Mouse (Mus musculus) limb, embryonic 12.5 days (tissue): ENCODE results near the gene Wdr93. TPM values are rescaled to one million over a fixed set of nuclear protein-coding genes. Genes with fewer than 3 reads are reported as not detected.

Experiments used
- ATAC-seq: fragments of 200-750 bp; cut with Nextera tagmentation; 2 replicates; pipeline ENCODE4 v1.8.0; 2017; ENCODE audit warnings: low read depth, moderate TSS enrichment; ENCODE audit not compliant: insufficient number of reproducible peaks, insufficient read depth, low FRiP score, low TSS enrichment
- H3K27ac ChIP-seq: fragments of 300-500 bp; sonication (generic); 2 replicates; pipeline ENCODE4 v1.5.1; 2016; ENCODE audit warnings: mild to moderate bottlenecking, moderate library complexity
- H3K27me3 ChIP-seq: fragments of 300-500 bp; sonication (generic); 2 replicates; pipeline ENCODE4 v1.6.1; 2016; ENCODE audit warnings: mild to moderate bottlenecking, moderate library complexity
- H3K36me3 ChIP-seq: fragments of 300-500 bp; sonication (generic); 2 replicates; pipeline ENCODE4 v1.6.1; 2016; ENCODE audit warnings: mild to moderate bottlenecking, moderate library complexity
- H3K4me1 ChIP-seq: fragments of 300-500 bp; sonication (generic); replicated peaks from 2 replicates; pipeline ENCODE4 v1.6.1; 2016
- H3K4me2 ChIP-seq: fragments of 300-500 bp; sonication (generic); 2 replicates; pipeline ENCODE4 v1.6.1; 2016; ENCODE audit warnings: mild to moderate bottlenecking, moderate library complexity
- H3K4me3 ChIP-seq: fragments of 300-500 bp; sonication (generic); replicated peaks from 2 replicates; pipeline ENCODE4 v1.5.1; 2016; ENCODE audit warnings: mild to moderate bottlenecking
- H3K9ac ChIP-seq: fragments of 300-500 bp; sonication (generic); replicated peaks from 2 replicates; pipeline ENCODE4 v1.6.1; 2016; ENCODE audit warnings: mild to moderate bottlenecking, moderate library complexity
- H3K9me3 ChIP-seq: fragments of 300-500 bp; sonication (generic); 2 replicates; pipeline ENCODE4 v1.6.1; 2016; ENCODE audit warnings: mild to moderate bottlenecking, moderate library complexity
- WGBS: fragments of 180-500 bp; shearing (Covaris S2); methylation state at CpG from one replicate; pipeline ENCODE4 v1.1.7; 2016; 5-methylcytosine and 5-hydroxymethylcytosine counted together
- polyA plus RNA-seq: library from polyadenylated mRNA; unstranded; fragments of >200 nt; fragmentation: Nextera tagmentation; extraction: Ambion mirVana; gene quantifications from 2 replicates; pipeline ENCODE4 v1.2.1, GENCODE M21; 2016

The Wdr93 gene
- polyA plus RNA-seq, 1 experiment from 2014 or later, result 0.35 TPM

GRCm38 (mm10) chr7:79729169-79729568 lies 13.8 kb upstream of the Wdr93 start:
- Histone ChIP-seq H3K4me1 (0 out of 2 replicates have a peak, but pooled peaks cover 3% of the 10 kb centered on the region), H3K36me3 (no peaks in the 10 kb centered on the region), H3K4me3 (no peak overlapping the region), H3K27me3 (peaks cover 19% of the 10 kb centered on the region), H3K4me2 (no peak overlapping the region), H3K9me3 (no peaks in the 10 kb centered on the region), H3K27ac (no peak overlapping the region), H3K9ac (no peak overlapping the region)
- no peak for ATAC-seq
- 5% methylated on average over 8 of the region's 8 CpGs for WGBS

DNA sequence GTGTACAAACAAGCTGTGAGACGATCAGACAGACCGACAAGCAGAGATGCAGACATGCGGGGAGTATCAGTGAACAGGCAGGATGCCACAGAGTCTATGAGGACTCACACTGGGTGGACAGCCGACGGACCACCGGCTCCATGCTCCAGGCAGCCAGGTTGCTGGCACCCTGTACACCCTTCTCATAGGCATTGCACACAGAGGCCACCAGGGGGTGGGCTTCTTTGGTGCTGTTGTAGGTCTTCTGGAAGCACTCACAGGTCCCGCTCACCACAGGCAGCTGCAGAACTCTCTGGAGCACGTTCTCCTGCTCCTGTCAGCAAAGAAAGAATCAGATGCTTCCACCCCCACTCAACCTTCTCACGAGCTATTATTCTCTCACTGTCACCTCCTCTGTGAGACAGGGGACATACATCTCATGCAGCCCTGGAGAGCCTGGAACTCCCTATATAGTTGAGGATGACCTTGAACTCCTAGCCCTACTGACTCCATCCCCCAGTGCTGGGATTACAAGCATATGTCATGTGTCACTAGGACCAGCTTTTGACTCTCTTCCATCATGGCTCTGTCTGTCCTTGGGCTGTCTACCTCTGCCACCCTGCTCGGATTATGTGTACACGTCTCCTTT lies 13.1 kb upstream of the Wdr93 start:
- Histone ChIP-seq H3K27ac (no peak overlapping the region), H3K9me3 (no peaks in the 10 kb centered on the region), H3K9ac (no peak overlapping the region), H3K4me1 (0 out of 2 replicates have a peak, but pooled peaks cover 3% of the 10 kb centered on the region), H3K4me2 (no peak overlapping the region), H3K4me3 (no peak overlapping the region), H3K36me3 (0 out of 2 replicates have a peak, but pooled peaks cover 4% of the 10 kb centered on the region), H3K27me3 (peaks cover 17% of the 10 kb centered on the region)
- no peak for ATAC-seq
- 63% methylated on average over 11 of the region's 11 CpGs for WGBS

DNA sequence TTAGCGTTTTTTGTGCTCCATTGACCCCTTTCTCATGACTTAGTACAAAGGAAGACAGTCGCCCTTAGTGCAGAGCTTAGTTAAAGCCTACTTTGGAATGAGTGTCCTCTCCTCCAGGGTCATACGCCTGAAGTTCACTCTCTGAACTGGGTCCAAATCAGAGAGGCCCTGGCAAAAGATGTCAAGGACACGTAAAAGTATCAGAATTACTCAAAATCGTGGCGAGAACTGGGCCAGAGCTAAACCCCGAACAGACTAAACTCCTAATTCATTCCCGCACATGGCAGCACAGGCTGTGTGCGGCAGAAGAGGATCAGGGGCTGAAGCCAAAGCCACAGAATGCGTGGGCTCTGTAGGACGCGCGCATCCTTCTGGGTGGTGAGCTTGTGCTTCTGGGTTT lies 11.5 kb upstream of the Wdr93 start:
- peaks cover 7% of the 10 kb centered on the region; the same call in 1 of the 2 replicates for H3K36me3 ChIP-seq
- WGBS, result 82% methylated on average over 13 of the region's 13 CpGs

GRCm38 (mm10) chr7:79732622-79733021 lies 10.3 kb upstream of the Wdr93 start, which contains the start of gene Plin1:
Plin1 (minus strand) TSS chr7:79732903.
- H3K27ac ChIP-seq, result no peak within 1 kb of the TSS
- ATAC-seq, result no peak
- WGBS, result 66% methylated on average over 4 of the region's 4 CpGs

More for the DNA sequence above, 11.5 kb upstream of the Wdr93 start:
- Histone ChIP-seq H3K4me3 (no peak overlapping the region), H3K9me3 (no peaks in the 10 kb centered on the region), H3K4me1 (0 out of 2 replicates have a peak, but pooled peaks cover 3% of the 10 kb centered on the region), H3K27ac (no peak overlapping the region), H3K9ac (no peak overlapping the region), H3K4me2 (no peak overlapping the region), H3K27me3 (peaks cover 10% of the 10 kb centered on the region)
- no peak for ATAC-seq

GRCm38 (mm10) chr7:79734563-79734962 lies 8.4 kb upstream of the Wdr93 start:
- Histone ChIP-seq H3K9ac (no peak overlapping the region), H3K4me2 (no peak overlapping the region), H3K9me3 (no peaks in the 10 kb centered on the region), H3K27ac (no peak overlapping the region), H3K4me1 (no peaks in the 10 kb centered on the region), H3K4me3 (no peak overlapping the region), H3K27me3 (peaks cover 8% of the 10 kb centered on the region), H3K36me3 (peaks cover 28% of the 10 kb centered on the region)
- WGBS, result 81% methylated on average over 8 of the region's 8 CpGs
- ATAC-seq, result no peak

More at GRCm38 (mm10) chr7:79732622-79733021, 10.3 kb upstream of the Wdr93 start, which contains the start of gene Plin1:
- Histone ChIP-seq H3K4me1 (0 out of 2 replicates have a peak, but pooled peaks cover 3% of the 10 kb centered on the region), H3K9me3 (no peaks in the 10 kb centered on the region), H3K27me3 (peaks cover 8% of the 10 kb centered on the region), H3K4me3 (no peak within 1 kb of the TSS), H3K4me2 (no peak within 1 kb of the TSS), H3K36me3 (peaks cover 19% of the 10 kb centered on the region), H3K9ac (no peak within 1 kb of the TSS)

DNA sequence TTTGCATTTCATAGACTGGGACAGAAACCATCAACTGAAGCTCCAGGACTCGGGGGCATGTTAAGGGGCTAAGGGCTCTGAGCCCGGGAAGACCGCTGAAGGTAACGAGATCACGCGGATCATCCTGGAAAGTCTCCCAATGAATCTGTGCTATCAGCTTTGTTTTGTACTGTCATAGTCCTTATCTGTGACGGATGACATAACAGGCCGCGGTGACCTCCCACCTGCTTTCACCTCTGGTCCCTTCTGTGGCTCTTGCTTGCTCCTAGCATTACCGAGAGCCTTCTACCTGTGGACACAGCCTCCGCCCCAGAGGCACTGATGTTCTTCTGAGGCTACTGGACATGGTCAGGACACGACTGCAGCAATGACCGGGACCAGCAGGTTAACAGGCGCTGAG lies 6.5 kb upstream of the Wdr93 start:
- no peaks in the 10 kb centered on the region for H3K4me1 ChIP-seq
- peaks cover 30% of the 10 kb centered on the region for H3K36me3 ChIP-seq
- no peak for ATAC-seq
- no peaks in the 10 kb centered on the region for H3K27me3 ChIP-seq
- no peaks in the 10 kb centered on the region for H3K9me3 ChIP-seq
- H3K4me2 ChIP-seq, result no peak overlapping the region
- 90% methylated on average over 14 of the region's 14 CpGs for WGBS
- no peak overlapping the region for H3K9ac ChIP-seq
- H3K4me3 ChIP-seq, result no peak overlapping the region
- no peak overlapping the region for H3K27ac ChIP-seq

DNA sequence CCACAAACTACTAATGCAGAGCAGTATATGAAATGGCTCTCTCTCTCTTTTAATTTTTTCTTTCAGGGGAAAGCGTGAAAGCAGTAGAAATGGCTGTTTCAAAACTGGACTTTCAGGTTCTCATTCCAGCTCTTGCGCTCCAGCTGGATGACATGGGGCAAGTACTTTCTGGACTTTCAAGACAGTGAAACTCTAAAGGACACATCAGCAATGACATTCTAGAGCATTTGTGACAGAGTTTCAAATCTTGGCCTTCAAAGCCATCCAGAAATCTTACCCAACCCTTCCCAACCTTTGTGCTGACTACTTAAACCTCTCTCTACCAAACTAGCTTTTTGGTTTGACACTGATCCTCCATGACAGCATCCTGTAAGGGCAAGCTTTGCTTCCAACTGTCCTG lies 4.0 kb upstream of the Wdr93 start:
- ATAC-seq, result no peak
- WGBS, result 94% methylated on average over 2 of the region's 2 CpGs
- no peaks in the 10 kb centered on the region for H3K27me3 ChIP-seq

DNA sequence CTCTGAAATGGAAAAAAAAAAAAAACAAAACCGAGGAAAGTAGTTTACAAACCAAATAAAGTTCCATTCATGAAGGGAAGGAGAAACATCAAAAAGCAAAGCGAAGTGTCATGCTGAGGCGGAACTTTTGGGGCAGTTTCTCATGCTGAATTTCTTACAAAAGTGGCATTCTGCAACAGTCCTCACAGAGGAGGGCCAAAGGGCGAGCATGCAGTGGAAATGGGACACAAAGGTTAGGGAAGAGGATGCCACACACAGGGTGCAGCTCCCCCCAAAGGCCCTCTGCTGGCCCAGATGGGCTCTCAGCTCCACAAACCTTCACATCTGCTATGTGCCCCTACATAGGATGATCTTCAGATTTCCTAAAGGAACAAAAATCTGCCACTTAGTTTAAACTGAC lies 2.7 kb upstream of the Wdr93 start:
- Histone ChIP-seq H3K9ac (no peak overlapping the region), H3K4me2 (no peak overlapping the region), H3K27me3 (no peaks in the 10 kb centered on the region), H3K9me3 (no peaks in the 10 kb centered on the region), H3K36me3 (peaks cover 25% of the 10 kb centered on the region), H3K27ac (no peak overlapping the region), H3K4me1 (peaks cover 7% of the 10 kb centered on the region), H3K4me3 (no peak overlapping the region)
- 79% methylated on average over 4 of the region's 4 CpGs for whole genome bisulfite sequencing
- no peak for ATAC-seq

More for the DNA sequence above, 4.0 kb upstream of the Wdr93 start:
- Histone ChIP-seq H3K4me2 (no peak overlapping the region), H3K27ac (no peak overlapping the region), H3K9me3 (no peaks in the 10 kb centered on the region), H3K4me3 (no peak overlapping the region), H3K36me3 (peaks cover 30% of the 10 kb centered on the region), H3K9ac (no peak overlapping the region), H3K4me1 (peaks cover 7% of the 10 kb centered on the region)

GRCm38 (mm10) chr7:79742277-79742658 lies 695 bp upstream of the Wdr93 start:
- H3K36me3 ChIP-seq, result peaks cover 15% of the 10 kb centered on the region
- no peak overlapping the region for H3K27ac ChIP-seq
- 24% methylated on average over 11 of the region's 11 CpGs for WGBS
- H3K4me3 ChIP-seq, result peak overlapping the region; percentile 78
- H3K4me2 ChIP-seq, result peak overlapping the region; percentile 91
- no peak for ATAC-seq
- H3K4me1 ChIP-seq, result peaks cover 7% of the 10 kb centered on the region
- H3K27me3 ChIP-seq, result no peaks in the 10 kb centered on the region
- H3K9ac ChIP-seq, result peak overlapping the region; percentile 71
- H3K9me3 ChIP-seq, result no peaks in the 10 kb centered on the region

DNA sequence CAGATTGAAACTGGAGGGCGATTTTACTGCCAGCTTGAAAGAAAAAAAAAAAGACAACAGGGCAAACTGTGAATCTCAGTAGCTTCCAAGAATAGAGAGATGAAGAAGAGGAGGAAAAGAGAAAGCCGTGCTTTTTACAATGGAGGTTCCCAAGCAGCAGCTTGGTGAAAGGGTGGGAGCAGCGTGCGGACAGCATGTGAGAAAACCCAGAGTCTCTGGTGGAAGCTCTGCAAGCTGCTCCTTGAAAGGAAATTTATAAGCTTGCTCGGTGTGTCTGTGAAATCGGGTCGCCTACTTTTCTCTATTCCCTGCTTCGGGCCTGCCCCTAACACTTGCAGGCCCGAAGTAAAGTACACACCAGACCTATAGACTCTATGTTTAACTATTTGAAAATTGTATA lies 1.1 kb downstream of the Wdr93 start:
- WGBS, result 94% methylated on average over 9 of the region's 9 CpGs
- Histone ChIP-seq H3K9me3 (no peaks in the 10 kb centered on the region), H3K4me1 (peaks cover 7% of the 10 kb centered on the region), H3K27me3 (0 out of 2 replicates have a peak, but pooled peaks cover 3% of the 10 kb centered on the region), H3K4me3 (no peak overlapping the region), H3K36me3 (peaks cover 5% of the 10 kb centered on the region; the same call in 1 of the 2 replicates), H3K9ac (no peak overlapping the region), H3K27ac (no peak overlapping the region), H3K4me2 (no peak overlapping the region)
- ATAC-seq, result no peak

DNA sequence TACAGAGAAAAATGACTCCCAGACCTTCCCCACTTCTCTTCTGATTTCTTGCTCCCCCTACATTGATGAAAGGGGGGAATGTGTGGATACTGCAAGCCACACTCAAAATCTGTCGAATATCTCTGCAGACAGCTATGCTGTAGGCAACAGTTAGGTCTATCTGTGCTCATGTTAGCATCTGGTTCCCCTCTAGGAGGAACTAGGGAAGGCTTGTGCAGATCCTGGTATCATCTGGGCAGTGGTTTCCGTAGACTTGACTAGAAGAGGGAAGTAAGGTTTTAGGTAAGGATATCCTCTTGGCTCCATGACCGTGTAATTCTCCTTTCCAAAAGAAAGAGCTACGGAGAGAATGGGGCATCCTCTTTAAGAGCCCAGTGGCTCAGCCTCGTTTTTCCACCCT lies 1.6 kb downstream of the Wdr93 start:
- Histone ChIP-seq H3K36me3 (peaks cover 2% of the 10 kb centered on the region; the same call in 1 of the 2 replicates), H3K4me3 (no peak overlapping the region), H3K27ac (no peak overlapping the region), H3K4me1 (peaks cover 7% of the 10 kb centered on the region), H3K9ac (no peak overlapping the region), H3K9me3 (no peaks in the 10 kb centered on the region), H3K4me2 (no peak overlapping the region), H3K27me3 (0 out of 2 replicates have a peak, but pooled peaks cover 3% of the 10 kb centered on the region)
- ATAC-seq, result no peak
- WGBS, result 82% methylated on average over 5 of the region's 5 CpGs

DNA sequence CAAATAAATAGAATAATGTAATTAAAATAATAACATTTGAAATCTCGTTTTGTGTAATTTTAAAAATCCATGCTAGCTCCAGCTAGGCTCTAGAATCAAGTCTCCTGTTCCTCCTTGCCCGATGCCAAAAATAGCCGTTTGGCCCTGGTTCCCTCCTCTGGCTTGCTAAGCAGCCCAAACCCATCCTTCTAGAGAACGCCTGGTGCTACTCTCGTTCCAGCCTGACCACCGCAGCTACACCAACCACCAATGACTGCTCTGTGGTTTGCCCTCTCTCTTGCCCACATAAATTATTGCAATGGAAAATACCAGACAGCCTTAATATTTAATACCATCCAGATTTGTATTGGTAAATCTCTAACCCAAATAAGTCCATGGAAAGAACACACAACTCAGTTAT lies 4.7 kb downstream of the Wdr93 start:
- no peaks in the 10 kb centered on the region for H3K36me3 ChIP-seq
- no peak overlapping the region for H3K9ac ChIP-seq
- no peaks in the 10 kb centered on the region for H3K9me3 ChIP-seq
- peaks cover 7% of the 10 kb centered on the region for H3K4me1 ChIP-seq
- H3K4me3 ChIP-seq, result no peak overlapping the region
- no peak overlapping the region for H3K27ac ChIP-seq
- H3K4me2 ChIP-seq, result no peak overlapping the region
- 0 out of 2 replicates have a peak, but pooled peaks cover 3% of the 10 kb centered on the region for H3K27me3 ChIP-seq
- 85% methylated on average over 6 of the region's 6 CpGs for WGBS
- no peak for ATAC-seq
